Mouse (Mus musculus) C2C12 (cell line): ENCODE measurements around the gene Plcg2.

ENCODE experiments used
- CEBPB ChIP-seq: IDR thresholded peaks from one replicate; pipeline ENCODE4 v1.6.1; 2011; ENCODE audit warnings: low read depth, mild to moderate bottlenecking, control low read depth, moderate library complexity
- CTCF ChIP-seq: IDR thresholded peaks from one replicate; pipeline ENCODE4 v1.5.1; 2011; ENCODE audit not compliant: control insufficient read depth, insufficient read depth, insufficient read length
- MAX ChIP-seq: IDR thresholded peaks from one replicate; pipeline ENCODE4 v1.6.1; 2011; ENCODE audit warnings: mild to moderate bottlenecking, control low read depth
- USF1 ChIP-seq: IDR thresholded peaks from one replicate; pipeline ENCODE4 v1.6.1; 2011; ENCODE audit warnings: low read depth, mild to moderate bottlenecking, control low read depth, moderate library complexity

- TF ChIP-seq MAX: no peak
- TF ChIP-seq CTCF: no peak
- no peak for TF ChIP-seq USF1
- TF ChIP-seq CEBPB: no peak
Measured at GRCm38 (mm10) chr8:117610506-117610905, 112.4 kb downstream of the Plcg2 start.
